8 mouse cellular contexts compared by ENCODE assay signal in genomic region chr16:45352875-45353274, GRCm38 (mm10). TPM values are rescaled to one million over a fixed set of nuclear protein-coding genes. Genes with fewer than 3 reads are reported as not detected.
DNase-seq lines count a peak whose midpoint lies in the region; ATAC-seq and TF ChIP-seq lines count a peak whose summit lies in the region.

No protein-coding gene starts in this region.

- H3K79me2 ChIP-seq in heart, adult 2 months (replicated peaks; ENCODE audit: control insufficient read depth, insufficient read depth, low read length): no peaks in the 10 kb centered on the region

- no peak for DNase-seq in heart, postnatal 0 days (ENCODE audit: low spot score)
- no peak for DNase-seq in heart, adult 2 months
- no peak for DNase-seq in embryonic facial prominence, embryonic 14.5 days (ENCODE audit: low spot score)
- peak; percentile 76 for DNase-seq in limb, embryonic 10.5 days (ENCODE audit: low spot score)
- DNase-seq in neural tube, embryonic 10.5 days (ENCODE audit: extremely low spot score, low spot score): peak; percentile 62
- DNase-seq in adrenal gland, adult (ENCODE audit: inconsistent age in 2 of 2, low spot score in 1 of 2): no peak
- no peak for DNase-seq in gastrocnemius, postnatal 14 days
- no peak for DNase-seq in left cerebral cortex, adult 9 months (ENCODE audit: low spot score in 2 of 2)

- TF ChIP-seq EP300 in heart, postnatal 0 days (IDR thresholded peaks at IDR 0.05; ENCODE audit: low read depth): no peak
- no peak for TF ChIP-seq EP300 in heart, adult 2 months (IDR thresholded peaks at IDR 0.05; ENCODE audit: insufficient read depth, low read depth, low read length)

- TF ChIP-seq CTCF in heart, postnatal 0 days (IDR thresholded peaks at IDR 0.05; ENCODE audit: low read depth): no peak
- no peak for TF ChIP-seq CTCF in heart, adult 2 months (IDR thresholded peaks at IDR 0.05)

- ATAC-seq in heart, postnatal 0 days (ENCODE audit: insufficient read depth, low read depth): peak; percentile 60; the same call in 1 of the 2 replicates
- ATAC-seq in embryonic facial prominence, embryonic 14.5 days (ENCODE audit: low read depth): peak; percentile 63; the same call in 1 of the 2 replicates

- H3K4me2 ChIP-seq in heart, postnatal 0 days (ENCODE audit: low read depth, low read length): no peak overlapping the region
- H3K4me2 ChIP-seq in embryonic facial prominence, embryonic 14.5 days (ENCODE audit: low read depth, low read length): no peak overlapping the region

- no peak overlapping the region for H3K4me3 ChIP-seq in heart, postnatal 0 days (ENCODE audit: low read depth, low read length)
- no peak overlapping the region for H3K4me3 ChIP-seq in heart, adult 2 months
- H3K4me3 ChIP-seq in embryonic facial prominence, embryonic 14.5 days (ENCODE audit: low read depth, low read length): no peak overlapping the region
- H3K4me3 ChIP-seq in limb, embryonic 10.5 days: no peak overlapping the region

- H3K36me3 ChIP-seq in heart, postnatal 0 days (replicated peaks; ENCODE audit: control insufficient read depth, insufficient read depth, low read length): no peaks in the 10 kb centered on the region
- peaks cover 8% of the 10 kb centered on the region for H3K36me3 ChIP-seq in heart, adult 2 months (ENCODE audit: control insufficient read depth, insufficient read depth, low read length)
- H3K36me3 ChIP-seq in embryonic facial prominence, embryonic 14.5 days (ENCODE audit: control insufficient read depth, insufficient read depth, low read length): no peaks in the 10 kb centered on the region
- H3K36me3 ChIP-seq in limb, embryonic 10.5 days: no peaks in the 10 kb centered on the region

- H3K9me3 ChIP-seq in heart, postnatal 0 days (replicated peaks; ENCODE audit: control insufficient read depth, low read length): no peaks in the 10 kb centered on the region
- no peaks in the 10 kb centered on the region for H3K9me3 ChIP-seq in embryonic facial prominence, embryonic 14.5 days (ENCODE audit: control insufficient read depth, low read length)
- no peaks in the 10 kb centered on the region for H3K9me3 ChIP-seq in limb, embryonic 10.5 days (replicated peaks)

- H3K4me1 ChIP-seq in heart, postnatal 0 days (ENCODE audit: control insufficient read depth, insufficient read depth): no peaks in the 10 kb centered on the region
- peaks cover 8% of the 10 kb centered on the region for H3K4me1 ChIP-seq in heart, adult 2 months (ENCODE audit: control insufficient read depth, insufficient read depth, low read length)
- no peaks in the 10 kb centered on the region for H3K4me1 ChIP-seq in embryonic facial prominence, embryonic 14.5 days (ENCODE audit: control insufficient read depth, insufficient read depth, low read length)
- H3K4me1 ChIP-seq in limb, embryonic 10.5 days: no peaks in the 10 kb centered on the region

- no peak overlapping the region for H3K9ac ChIP-seq in heart, postnatal 0 days (replicated peaks; ENCODE audit: low read depth, low read length)
- H3K9ac ChIP-seq in heart, adult 2 months (ENCODE audit: low read depth, low read length): no peak overlapping the region
- no peak overlapping the region for H3K9ac ChIP-seq in embryonic facial prominence, embryonic 14.5 days (ENCODE audit: low read depth, low read length)

- intact Hi-C loops in heart, adult 2 months (cut with DNase I): no loop called here
- intact Hi-C loops in gastrocnemius, postnatal 14 days (cut with DNase I; ENCODE audit: low total_unique reads): no loop called here

- H3K27ac ChIP-seq in heart, postnatal 0 days (ENCODE audit: low read depth): no peak overlapping the region
- no peak overlapping the region for H3K27ac ChIP-seq in heart, adult 2 months
- H3K27ac ChIP-seq in embryonic facial prominence, embryonic 14.5 days (replicated peaks; ENCODE audit: low read depth, low read length): no peak overlapping the region
- no peak overlapping the region for H3K27ac ChIP-seq in limb, embryonic 10.5 days

- TF ChIP-seq POLR2A in heart, adult 2 months (IDR thresholded peaks at IDR 0.05; ENCODE audit: insufficient read depth, low read depth, low read length): no peak

- H3K27me3 ChIP-seq in heart, postnatal 0 days (ENCODE audit: control insufficient read depth, insufficient read depth, low read length): no peaks in the 10 kb centered on the region
- no peaks in the 10 kb centered on the region for H3K27me3 ChIP-seq in heart, adult 2 months (ENCODE audit: control insufficient read depth, insufficient read depth, low read length)
- no peaks in the 10 kb centered on the region for H3K27me3 ChIP-seq in embryonic facial prominence, embryonic 14.5 days (replicated peaks; ENCODE audit: control insufficient read depth, insufficient read depth, low read length)
- no peaks in the 10 kb centered on the region for H3K27me3 ChIP-seq in limb, embryonic 10.5 days (ENCODE audit: low read depth, poor library complexity, severe bottlenecking)

RNA-seq across cellular contexts. Expression of gene Cd200, which starts 56.0 kb away (rescaled TPM):
- total RNA-seq in heart, postnatal 0 days (2014; rRNA removed; ENCODE audit: low replicate concordance): 18.0 and 31.0 TPM in 2 replicates
- 67.7 TPM in 2 replicates for polyA plus RNA-seq in heart, postnatal 0 days (2015; fragmentation: Nextera tagmentation; extraction: Ambion mirVana)
- total RNA-seq in heart, adult 2 months (2021): 10 to 100 TPM; 63.6 to 69.3 TPM
- polyA plus RNA-seq in heart, adult 2 months (2012; rRNA removed): 90.0 and 99.3 TPM in 2 replicates
- polyA plus RNA-seq in embryonic facial prominence, embryonic 14.5 days (2014; fragmentation: Nextera tagmentation; extraction: Ambion mirVana): 59.4 and 68.9 TPM in 2 replicates
- 2.3 and 3.7 TPM in 2 replicates for polyA plus RNA-seq in limb, embryonic 10.5 days (2016; fragmentation: Nextera tagmentation; extraction: Ambion mirVana)
- total RNA-seq in gastrocnemius, postnatal 14 days (2021): 10 to 100 TPM; 31.6 to 41.3 TPM

Comparison
In these comparisons a context has a peak if more than half of its experiments do, and no peak if none do; other contexts are left out.
1. DNase-seq: peak in limb, embryonic 10.5 days (single experiment) and neural tube, embryonic 10.5 days (single experiment); none in heart, postnatal 0 days (single experiment), heart, adult 2 months (0 of 2), embryonic facial prominence, embryonic 14.5 days (single experiment), adrenal gland, adult (0 of 2), gastrocnemius, postnatal 14 days (single experiment) and left cerebral cortex, adult 9 months (0 of 2).
2. RNA of gene Cd200, which starts 56.0 kb away (polyA plus RNA-seq): 90.0 to 99.3 TPM in heart, adult 2 months, 59.4 to 68.9 TPM in embryonic facial prominence, embryonic 14.5 days and 67.7 TPM in heart, postnatal 0 days; 2.3 to 3.7 TPM in limb, embryonic 10.5 days; every median in the first group is over 10 times any median in the second.